Mouse (Mus musculus) layer of hippocampus, postnatal 14 days (tissue): ENCODE data around the gene Rarres1. TPM values are rescaled to one million over a fixed set of nuclear protein-coding genes. Genes with fewer than 3 reads are reported as not detected.

ENCODE experiments used
- total RNA-seq, 2 experiments: library from RNA; stranded (reverse); gene quantifications; 2 replicates each; pipeline ENCODE4 v1.2.3; 2021

Gene Rarres1
- total RNA-seq, 2 experiments from 2014 or later: 2.0 to 2.1 TPM

Other genes with a start within 250 kb of the Rarres1 start
- 1 to 10 TPM; 1.0 to 3.8 TPM for gene Mlf1, start 141.4 kb downstream of the Rarres1 start, total RNA-seq
- gene Gm17402, start 140.4 kb downstream of the Rarres1 start, total RNA-seq: not detected
- gene Gfm1, start 85.4 kb downstream of the Rarres1 start, total RNA-seq: 10 to 100 TPM; 52.8 to 55.3 TPM
- 10 to 100 TPM; 45.2 to 51.7 TPM for gene Lxn, start 51.6 kb downstream of the Rarres1 start, total RNA-seq
- gene Mfsd1, start 67.2 kb upstream of the Rarres1 start, total RNA-seq: 10 to 100 TPM; 45.7 to 50.1 TPM